Mouse (Mus musculus): ENCODE data around the gene Inpp5b.
"Not testable (repeated sequence)": the region's sequence is repeated elsewhere in the genome, so short reads cannot be mapped to it uniquely, and the experiment has no call there.

The Inpp5b gene

DNA sequence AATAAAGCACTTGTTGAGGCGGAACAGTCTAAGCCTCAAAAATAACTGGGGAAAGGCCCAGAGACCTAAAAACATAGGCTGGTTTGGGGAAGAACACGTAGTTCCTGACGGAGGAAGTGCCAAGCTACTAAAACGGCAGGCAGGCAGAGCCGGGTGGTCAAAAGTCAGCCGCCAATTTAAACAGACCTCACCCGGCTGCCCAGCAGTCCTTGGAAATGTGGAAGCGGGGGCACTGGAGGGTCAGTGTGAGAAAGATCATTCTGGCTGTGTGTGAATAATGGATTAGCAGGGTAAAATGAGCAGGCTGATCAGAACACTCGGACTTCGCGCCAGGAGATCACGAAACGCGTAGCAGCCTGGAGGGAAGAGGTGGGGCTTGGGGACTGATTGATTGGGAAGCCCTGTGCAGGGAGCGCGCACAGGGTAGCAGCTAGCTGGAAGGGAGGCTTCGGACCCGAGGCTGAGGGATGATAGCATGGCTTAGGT lies 31.6 kb upstream of the Inpp5b start:
- peak; percentile 21 for DNase-seq (ENCODE audit: low spot score)

DNA sequence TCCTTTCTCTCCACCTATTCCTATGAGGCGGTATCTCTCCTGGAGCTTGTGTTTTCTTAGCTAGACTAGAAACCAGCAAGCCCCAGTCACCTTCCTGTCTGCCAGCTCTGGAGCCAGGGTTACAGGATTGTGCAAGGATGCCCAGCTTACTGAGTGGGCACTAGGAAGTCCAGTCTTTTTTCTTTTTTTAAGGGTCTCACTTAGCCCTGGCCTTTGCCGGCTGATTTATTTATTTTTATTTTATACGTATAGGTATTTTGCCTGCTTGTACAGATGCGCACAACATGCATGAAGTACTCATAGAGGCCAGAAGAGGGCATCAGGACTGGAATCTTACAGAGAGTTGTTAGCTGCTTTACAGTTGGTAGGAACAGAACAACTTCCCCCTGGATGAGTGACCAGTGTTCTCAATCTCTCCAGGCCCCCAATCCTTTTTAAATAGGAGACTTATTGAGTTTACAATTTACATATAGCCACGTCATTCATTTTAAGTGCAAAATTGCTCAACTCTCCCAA lies 30.8 kb upstream of the Inpp5b start:
- DNase-seq (ENCODE audit: low spot score), result no peak

DNA sequence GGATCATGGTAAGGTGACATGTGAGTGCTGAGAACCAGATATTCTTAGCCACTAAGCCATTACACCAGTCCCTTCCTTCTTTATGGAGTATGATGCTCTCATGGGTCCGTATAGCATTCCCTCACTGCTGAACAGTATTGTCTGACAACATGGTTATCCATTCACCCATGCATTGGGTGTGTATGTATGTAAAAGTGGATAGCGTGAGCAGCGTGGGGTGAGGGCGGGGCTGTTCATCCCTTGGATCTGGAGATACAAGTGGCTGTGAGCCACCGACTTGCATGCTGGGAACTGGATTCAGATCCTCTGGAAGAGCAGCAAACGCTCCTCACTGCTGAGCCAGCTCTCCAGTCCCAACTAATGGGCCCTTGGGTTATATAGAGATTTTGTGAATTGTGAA lies 29.0 kb upstream of the Inpp5b start:
- DNase-seq (ENCODE audit: low spot score), result no peak

DNA sequence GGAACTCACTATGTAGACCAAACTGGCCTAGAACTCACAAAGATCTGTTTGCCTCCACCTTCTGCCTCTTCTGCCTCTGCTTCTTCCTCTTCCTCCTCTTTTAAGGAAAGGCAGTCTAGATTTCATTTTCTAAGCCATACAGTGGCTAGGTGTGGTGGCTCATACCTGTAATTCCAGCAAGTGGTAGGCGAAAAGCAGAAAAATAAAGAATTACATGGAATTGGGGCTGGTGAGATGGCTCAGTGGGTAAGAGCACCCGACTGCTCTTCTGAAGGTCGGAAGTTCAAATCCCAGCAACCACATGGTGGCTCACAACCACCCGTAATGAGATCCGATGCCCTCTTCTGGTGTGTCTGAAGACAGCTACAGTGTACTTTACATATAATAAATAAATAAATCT lies 27.8 kb upstream of the Inpp5b start:
- DNase-seq (ENCODE audit: low spot score), result not testable (repeated sequence)

DNA sequence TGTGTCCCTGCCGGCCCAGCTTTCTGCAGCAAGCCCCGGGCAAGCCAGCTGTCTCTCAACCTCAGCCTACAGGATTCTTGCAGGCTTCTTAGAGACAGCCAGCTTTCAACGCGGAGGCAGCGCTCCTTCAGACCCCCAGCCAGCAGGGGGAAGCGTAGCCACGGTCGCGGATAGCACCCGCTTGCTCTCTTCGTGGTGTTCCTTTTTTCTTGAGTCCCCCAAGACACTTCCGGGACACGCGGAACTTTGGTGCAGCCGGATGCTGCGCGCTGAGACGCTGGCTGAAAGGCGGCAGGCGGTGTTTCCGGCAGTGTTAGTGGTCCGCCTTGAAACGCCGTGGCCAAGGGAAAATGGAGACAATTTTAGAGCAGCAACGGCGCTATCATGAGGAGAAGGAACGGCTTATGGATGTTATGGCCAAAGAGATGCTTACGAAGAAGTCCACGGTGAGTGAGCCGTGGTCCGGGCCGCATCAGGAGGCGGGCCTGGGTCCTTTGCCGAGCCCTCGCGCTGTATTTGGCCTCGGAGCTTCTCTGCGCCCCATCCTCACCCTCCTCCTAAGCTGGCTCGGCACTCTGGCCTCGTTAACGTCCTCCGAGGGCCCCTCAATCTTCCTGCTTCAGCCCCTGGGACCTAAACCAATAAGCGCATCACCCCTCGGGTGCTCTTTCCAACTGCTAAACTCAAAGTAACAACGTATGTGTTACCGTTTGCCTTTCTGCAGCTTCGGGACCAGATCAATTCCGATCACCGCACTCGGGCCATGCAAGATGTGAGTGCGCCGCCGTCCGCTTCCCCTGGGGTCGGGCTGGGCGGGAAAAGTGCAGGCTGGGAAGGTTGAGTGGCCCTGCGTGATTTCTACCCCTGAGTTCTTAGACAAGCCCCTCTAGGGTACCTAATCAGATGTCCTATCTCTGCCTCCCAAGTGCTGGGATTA lies 26.8 kb upstream of the Inpp5b start, which contains the start of gene Sf3a3:
Gene Sf3a3, plus strand, starts transcription at position 232 of the 937 bp plus-strand sequence.
- DNase-seq (ENCODE audit: low spot score), result peak; percentile 88

DNA sequence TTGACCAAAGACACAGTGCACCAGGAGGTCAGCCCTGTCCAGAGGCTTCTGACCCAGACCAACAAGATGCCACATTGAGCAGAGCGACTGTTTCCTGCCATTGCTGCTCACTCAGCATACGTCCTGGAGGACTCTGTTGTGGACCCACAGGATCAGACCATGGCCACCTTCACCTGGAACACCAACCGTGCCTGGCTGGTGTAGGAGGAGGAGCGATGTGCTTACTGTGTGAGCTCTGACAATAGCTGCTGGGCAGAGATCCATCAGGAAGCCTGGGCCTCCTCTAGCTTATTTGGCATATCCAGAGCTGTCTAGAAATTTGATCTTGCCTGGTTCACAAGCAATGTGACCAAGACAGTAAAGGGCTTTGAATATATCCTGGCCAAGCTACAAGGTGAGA lies 22.5 kb upstream of the Inpp5b start:
- DNase-seq (ENCODE audit: low spot score), result no peak

- no peak for DNase-seq (ENCODE audit: low spot score)
These were observed 15.5 kb upstream of the Inpp5b start for GRCm38 (mm10) chr4:124726121-124726520.

DNA sequence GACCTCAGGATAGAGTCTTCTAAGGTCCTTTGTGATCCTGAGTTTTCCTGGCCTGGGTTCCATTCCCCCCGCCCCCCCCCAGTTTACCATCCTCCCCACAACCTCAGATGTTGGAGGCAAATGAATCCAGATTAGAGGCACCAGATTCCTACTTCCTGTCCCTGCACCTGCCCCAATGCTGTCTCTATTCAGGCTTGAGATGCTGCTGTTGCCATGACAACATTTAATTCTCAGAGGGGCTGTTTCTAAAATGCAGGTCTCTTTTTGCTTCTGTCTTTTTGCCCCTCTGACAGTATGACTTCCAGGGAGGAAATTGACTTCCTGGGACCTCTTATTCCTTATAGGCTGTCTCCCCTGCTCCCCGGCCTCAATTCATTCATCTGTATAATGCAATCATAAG lies 4.7 kb upstream of the Inpp5b start:
- no peak for DNase-seq (ENCODE audit: low spot score)

DNA sequence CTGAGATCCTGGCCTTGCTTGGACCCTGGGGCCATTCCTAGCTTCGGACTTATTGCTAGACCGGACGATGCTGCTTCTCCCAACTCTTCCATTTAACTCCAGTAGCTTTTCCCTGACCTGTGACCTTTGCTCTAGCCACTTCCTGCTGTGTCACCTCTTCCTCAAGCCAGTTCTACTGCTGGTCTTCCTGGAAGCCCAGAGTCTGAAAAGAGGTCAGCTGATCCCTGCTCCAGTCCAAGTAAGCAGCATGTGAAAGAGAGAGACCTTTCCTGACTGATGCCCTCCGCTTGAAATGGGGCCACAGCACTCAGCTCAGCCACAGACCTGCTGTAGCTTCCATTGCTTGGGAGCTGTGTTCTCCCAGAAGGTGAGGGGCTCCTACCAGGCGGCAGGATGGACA lies 4.2 kb upstream of the Inpp5b start:
- no peak for DNase-seq (ENCODE audit: low spot score)

DNA sequence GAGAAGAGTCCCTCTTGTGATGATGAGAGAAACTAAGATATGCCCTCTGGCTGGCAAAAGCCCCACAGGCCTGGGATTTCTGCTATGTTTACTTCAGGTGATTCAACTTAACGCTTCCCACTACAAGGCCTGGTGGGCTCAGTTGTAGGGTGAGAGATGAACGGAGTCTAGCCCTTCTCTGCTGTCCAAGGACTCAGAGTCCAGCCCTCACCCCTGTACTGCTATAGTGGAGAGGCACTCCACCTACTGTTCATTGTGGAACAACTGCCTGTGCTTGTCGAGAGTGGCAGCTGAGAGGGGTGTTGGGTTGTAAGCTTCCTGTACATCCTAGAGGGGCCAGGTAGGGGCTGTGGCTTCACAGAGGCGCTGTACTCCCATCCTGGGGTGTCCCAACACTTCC lies 3.6 kb upstream of the Inpp5b start:
- DNase-seq (ENCODE audit: low spot score), result no peak

GRCm38 (mm10) chr4:124738783-124739182 lies 2.9 kb upstream of the Inpp5b start:
- no peak for DNase-seq (ENCODE audit: low spot score)

DNA sequence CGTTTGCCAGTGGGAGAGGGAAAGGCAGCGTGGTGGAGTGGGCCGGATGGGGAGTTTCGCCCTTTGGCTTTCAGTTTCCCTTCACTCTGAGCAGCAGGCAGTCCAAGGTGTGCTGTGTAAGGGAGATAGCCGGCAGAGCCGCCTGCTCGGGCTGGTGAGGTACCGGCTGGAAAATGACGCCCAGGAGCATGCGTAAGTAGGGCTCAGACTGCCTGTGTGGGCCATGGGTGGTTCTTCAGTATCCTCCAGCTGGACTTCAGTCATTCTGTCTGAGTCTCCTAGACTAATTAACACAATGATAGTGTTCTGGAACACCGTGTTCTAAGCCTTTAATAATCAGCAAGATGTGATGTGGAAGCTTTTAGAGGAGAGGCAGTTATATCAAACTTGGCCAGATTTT lies 1.2 kb downstream of the Inpp5b start:
- DNase-seq (ENCODE audit: low spot score), result no peak

- no peak for DNase-seq (ENCODE audit: low spot score)
These were observed 4.9 kb downstream of the Inpp5b start for GRCm38 (mm10) chr4:124746577-124746976.

GRCm38 (mm10) chr4:124747851-124748250 lies 6.2 kb downstream of the Inpp5b start:
- no peak for DNase-seq (ENCODE audit: low spot score)

DNA sequence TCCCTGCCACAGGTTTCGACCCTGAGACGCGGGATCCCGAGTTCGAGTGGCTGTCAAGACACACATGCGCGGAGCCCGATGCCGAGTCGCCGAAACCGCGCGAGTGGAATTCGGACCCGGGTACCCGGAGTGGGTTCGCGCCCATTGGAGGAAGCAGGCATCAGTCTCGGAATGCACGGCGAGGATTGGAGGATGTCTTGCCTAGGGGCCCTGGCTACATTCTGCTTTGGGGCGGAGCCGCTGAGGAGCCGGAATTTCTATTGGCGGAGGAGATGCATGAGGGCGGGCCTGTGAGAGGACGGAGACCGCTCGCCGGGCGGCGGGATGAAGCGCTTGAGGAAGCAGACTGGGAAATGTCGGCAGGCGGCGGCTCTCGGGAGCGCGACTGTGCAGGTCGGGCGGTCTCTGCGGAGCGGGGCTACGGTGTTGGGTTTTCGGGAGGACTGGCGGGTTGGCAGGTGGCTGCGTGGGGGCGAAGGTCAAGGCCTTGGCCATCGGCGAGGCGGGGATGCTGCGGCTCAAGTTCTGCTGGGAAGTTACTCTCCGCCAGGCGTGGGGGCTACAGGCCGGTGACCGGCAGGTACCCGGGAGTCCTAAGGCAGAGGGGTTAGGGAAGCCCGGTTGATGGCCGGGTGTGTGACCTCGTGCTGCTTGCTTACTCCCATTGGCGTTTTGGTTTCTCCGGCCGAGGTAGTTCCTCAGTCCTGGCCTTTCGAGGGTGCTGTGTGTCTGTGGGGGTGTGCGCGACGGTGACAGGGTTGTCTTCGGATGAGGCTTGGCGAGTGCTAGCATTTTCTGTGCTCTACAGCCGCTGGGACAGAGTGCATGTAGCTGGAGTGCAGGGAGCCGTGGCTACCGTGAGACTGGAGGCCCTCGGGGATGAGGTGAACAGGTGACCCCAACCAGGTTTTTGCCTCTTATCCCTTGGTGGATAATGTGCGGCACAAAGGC lies 9.9 kb downstream of the Inpp5b start:
- DNase-seq (ENCODE audit: low spot score), result peak; percentile 96

- DNase-seq (ENCODE audit: low spot score), result no peak
These were observed 10.9 kb downstream of the Inpp5b start for GRCm38 (mm10) chr4:124752281-124753199.

- no peak for DNase-seq (ENCODE audit: low spot score)
These were observed 13.9 kb downstream of the Inpp5b start for GRCm38 (mm10) chr4:124755526-124755925.

GRCm38 (mm10) chr4:124759305-124759811 lies 17.7 kb downstream of the Inpp5b start:
- no peak for DNase-seq (ENCODE audit: low spot score)

DNA sequence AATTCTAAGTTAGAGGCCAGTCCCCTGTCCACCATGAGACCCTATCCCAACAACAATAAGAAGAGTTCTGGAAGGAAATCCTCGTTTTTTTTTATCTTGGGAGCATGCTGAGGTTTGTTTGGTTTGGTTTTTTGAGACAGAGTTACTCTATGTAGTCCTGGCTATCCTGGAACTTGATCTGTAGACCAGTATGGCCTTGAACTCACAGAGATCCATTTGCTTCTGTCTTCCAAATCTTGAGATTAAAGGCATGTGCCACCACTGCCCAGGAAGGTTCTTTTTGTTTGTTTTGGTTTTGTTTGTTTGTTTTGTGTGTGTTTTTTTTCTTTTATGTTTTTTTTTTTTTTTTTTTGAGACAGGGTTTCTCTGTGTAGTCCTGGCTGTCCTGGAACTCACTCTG lies 19.6 kb downstream of the Inpp5b start:
- no peak for DNase-seq (ENCODE audit: low spot score)

GRCm38 (mm10) chr4:124762858-124763452 lies 21.3 kb downstream of the Inpp5b start:
- no peak for DNase-seq (ENCODE audit: low spot score)
